Mouse (Mus musculus): ENCODE results near the gene Tnk1.

The Tnk1 gene

DNA sequence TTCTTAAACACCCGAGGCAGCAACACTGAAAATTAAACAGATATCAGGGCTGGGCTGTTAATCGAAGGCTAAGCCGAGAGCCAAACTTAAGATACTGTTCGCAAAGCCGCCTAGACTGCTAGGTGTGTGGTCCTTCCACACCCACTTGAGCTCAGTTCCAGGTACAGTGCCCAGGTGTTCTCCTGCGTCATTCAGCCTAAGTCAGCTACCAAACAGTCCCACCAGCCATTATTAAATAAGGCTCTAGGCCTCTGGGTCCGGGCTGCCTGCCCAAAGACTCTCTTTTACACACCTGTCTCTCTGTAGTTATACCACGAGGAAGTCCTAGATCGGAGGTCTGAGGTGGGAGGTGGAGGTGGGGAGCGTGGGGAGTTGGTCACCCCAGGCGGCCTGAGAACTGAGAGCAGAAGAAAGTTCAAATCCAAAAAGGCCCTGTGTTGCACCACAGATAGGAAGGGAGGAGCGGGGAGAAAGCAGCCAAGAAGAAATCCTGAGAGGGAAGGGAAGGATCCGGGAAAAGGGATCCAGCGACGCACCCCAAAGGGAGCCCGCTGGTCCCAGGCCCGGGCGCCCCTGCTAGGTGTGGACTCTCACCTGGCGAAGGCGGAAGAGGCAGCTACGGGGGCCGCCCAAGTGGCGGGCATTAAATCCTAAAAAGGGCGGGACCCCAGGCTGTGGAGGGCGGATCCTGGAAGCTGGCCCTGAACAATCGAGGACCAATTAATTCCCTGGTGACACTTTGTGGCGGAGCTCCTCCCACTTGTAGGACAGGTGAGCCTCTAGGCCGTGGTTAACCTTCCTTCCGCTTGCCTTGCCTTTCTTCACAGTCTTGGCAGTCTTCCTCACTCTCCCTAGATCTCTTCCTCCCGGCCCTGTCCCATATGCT is at the start of gene Tnk1:
Gene Tnk1 (minus strand): TSS at position 618 of the 886 bp plus-strand sequence.
- in situ Hi-C loops (cut with MboI, MseI), result no loop called here

DNA sequence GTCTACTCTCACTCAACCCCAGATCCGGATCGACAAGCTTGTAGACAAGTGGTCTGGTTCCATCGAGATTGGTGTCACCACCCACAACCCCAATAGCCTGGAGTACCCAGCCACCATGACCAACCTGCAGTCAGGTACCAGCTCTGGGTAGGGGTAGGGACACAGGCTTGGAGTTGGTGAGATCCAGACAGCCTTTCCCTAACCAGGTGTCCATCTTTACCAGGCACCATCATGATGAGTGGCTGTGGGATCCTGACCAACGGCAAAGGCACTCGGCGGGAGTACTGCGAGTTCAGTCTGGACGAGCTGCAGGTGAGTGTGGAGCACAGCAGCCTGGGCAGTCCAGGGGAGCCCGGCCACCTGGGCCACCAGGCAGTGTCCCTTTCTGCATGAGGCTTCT is 45.8 kb upstream of the Tnk1 start:
- in situ Hi-C loops (cut with MboI, MseI), result no loop called here

DNA sequence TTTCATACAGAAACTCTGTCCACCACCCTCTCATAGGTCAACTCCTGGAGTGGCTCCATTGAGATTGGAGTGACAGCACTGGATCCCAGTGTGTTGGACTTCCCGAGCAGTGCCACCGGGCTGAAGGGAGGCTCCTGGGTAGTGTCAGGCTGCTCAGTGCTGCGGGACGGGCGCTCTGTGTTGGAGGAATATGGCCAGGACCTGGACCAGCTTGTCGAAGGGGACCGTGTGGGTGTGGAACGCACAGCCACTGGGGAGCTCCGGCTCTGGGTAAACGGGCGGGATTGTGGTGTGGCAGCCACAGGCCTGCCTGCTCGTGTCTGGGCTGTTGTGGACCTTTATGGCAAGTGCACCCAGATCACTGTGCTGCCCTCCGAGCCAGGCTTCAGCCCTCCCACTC is 44.4 kb upstream of the Tnk1 start:
- in situ Hi-C loops (cut with MboI, MseI), result no loop called here

DNA sequence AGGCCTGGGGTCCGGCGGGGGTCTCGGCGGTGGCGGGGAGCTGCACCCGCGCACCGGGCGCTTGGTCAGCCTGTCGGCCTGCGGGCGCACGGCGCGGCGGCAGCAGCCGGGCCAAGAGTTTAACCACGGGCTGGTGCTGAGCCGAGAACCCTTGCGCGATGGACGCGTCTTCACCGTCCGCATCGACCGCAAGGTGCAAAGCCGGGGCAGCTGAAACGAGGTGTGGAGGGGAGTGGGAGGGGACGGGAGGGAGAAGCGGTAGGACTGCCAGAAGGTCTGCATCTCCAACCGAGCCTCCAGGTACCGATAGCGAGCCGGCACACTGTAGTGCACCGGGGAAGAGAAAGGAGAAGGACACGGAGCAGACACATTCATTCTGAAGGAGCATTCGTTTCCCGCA is 43.5 kb upstream of the Tnk1 start:
- in situ Hi-C loops (cut with MboI, MseI), result no loop called here

DNA sequence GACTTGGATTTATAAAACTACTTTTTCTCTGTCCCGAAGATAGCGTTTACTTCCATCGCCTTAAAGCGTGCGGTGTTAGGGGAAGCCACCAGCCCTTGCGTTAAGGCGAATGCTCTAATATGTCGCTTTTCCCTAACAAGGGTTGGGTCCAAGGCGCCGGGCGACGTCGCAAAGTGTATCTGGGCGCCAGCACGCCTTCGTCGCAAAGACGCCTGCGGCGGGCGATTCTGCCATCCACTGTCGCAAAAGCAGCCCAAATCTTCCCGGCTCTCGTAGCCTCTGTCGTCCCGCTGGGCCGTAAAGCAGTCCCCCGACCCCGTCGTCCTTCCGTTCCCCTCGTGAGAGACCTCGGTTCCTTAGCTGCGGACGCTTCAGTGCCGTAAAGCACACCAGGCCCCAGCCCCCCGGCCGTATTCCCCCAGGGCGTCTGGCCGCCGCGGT is 42.9 kb upstream of the Tnk1 start:
- in situ Hi-C loops (cut with MboI, MseI), result no loop called here

DNA sequence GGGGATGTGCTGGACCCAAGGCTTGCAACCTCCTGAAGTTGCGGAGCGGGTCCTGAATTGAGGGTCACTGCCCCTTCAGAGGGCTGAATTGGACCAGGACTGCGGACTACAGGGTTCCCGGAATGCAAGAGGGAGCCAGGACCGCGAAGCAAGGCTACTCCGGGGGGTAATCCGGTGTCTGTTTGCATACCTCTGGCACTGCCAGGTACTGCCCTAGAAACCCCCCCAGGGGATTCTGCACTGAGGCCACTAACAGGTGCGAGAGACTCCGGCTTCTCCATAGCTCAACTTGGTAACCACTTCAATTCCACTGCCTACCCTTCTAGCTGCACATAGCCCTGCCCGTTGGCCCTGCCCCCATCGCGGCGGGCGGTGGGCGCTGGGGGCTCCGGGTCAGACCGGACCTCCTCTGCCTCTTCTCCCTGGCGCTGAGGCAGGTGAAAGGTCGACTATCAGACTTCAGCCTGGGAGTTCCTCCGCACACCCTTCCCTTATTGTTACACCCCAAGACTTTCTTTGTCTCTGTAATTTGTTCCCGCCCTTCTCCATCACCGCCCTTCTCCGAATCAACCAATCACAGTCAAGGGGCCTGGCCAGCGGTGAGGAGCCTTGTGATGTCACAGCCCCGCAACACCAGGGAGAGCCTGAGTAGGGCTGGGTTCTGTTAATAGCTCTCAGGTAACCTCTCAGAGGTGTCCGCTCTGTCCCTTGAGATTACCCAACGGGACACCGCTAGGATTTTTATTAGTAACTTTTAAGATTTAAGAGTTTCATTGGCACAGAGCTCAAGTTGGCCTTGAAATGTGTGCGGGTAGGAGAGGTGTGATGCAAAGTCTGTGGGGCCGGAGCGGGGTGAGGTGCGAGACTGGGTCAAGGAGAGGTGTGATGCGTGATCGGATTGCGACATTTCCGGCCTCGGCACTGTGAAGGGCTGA is 42.2 kb upstream of the Tnk1 start, which contains the start of the genes 2810408A11Rik and Neurl4:
Gene 2810408A11Rik (minus strand): TSS at position 517 of the 935 bp plus-strand sequence.
Gene Neurl4 (plus strand): TSS at position 602 of the 935 bp plus-strand sequence.
- in situ Hi-C loops (cut with MboI, MseI), result no loop called here

DNA sequence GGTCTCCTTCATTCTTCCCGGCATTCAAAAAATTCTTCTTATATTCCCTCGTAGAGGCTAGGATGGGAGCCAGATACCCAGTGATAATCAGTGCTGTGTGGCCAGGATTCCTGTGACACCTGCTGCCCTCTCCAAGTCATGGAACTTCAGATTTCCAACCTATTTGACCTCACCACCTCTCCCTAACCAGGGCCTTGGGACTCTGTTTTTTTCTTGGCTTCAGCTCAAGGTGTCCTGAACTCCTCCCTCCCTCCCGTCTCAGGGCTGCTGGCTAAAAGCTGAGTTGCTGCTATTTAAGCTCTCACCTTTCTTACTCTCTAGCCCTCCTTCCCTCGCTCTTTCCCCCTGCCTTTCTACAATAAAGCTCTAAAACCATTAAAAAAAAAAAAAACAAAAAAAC is 41.3 kb upstream of the Tnk1 start:
- in situ Hi-C loops (cut with MboI, MseI), result loop anchor here (10.0 kb wide), 1 partner anchor 495 kb away; no protein-coding TSS in a partner anchor

DNA sequence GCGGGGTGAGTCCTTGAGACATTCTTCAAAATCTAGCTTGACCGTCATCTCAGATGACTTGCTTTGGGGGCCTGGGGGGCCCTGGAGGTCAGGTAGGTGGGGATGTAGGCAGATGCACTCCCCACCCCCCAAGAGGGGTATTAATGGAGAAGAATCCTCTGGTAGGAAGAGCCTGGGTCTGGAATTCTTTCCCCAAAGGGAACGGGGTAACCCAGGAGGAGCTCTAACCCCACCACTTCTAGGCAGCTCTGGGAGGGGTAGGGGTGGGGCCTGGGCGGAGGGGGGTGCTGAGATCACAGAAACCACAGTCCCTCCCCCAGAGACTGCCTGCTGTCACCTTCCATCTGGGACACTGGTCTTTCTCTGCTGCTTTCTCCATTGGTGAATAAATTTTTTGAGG is 36.8 kb upstream of the Tnk1 start, which contains the start of gene Acap1:
Gene Acap1 (minus strand): TSS at position 249 of the 400 bp plus-strand sequence.
- in situ Hi-C loops (cut with MboI, MseI), result loop anchor here (10.0 kb wide), 1 partner anchor 490 kb away; no protein-coding TSS in a partner anchor

DNA sequence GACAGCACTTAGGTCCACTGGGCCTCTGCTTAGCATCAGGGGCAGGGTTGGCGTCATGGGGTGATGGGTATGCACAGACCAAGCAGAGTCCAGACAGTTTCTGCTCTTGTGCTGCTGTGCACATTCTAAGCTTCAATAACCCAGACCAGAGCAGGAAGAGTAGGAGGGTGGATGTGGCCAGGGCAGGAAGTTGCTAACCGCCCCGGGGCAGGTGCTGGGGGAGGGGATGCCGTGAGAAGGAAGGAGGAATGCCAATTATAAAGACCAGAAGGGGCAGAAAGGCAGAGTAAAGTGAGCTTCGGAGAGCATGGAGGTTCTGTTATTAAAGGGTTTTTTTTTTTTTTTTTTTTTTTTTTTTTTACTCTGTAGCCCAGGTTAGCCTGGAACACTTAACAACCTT is 36.1 kb upstream of the Tnk1 start:
- in situ Hi-C loops (cut with MboI, MseI), result loop anchor here (10.0 kb wide), 1 partner anchor 490 kb away; no protein-coding TSS in a partner anchor

DNA sequence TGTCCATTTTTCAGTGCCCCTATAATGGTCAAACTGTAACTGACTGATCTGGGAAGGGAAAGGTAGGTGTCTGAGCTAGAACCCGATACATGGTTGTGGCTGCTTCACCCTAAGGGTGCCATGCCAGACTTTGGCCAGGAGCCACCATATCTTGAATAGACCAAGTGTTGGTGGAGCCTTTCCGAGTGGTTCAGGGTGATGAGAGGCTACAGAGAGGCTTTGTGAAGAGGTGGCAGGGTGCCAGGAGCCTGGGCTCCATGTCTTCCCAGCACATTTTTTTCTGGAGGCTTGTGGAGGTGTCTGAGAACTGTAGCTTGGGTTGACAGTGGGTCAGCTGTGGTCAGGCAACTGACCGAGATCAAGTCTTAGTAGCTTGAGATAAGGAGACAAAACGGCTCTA is 33.0 kb upstream of the Tnk1 start:
- in situ Hi-C loops (cut with MboI, MseI), result loop anchor here (10.0 kb wide), 1 partner anchor 487 kb away; no protein-coding TSS in a partner anchor

DNA sequence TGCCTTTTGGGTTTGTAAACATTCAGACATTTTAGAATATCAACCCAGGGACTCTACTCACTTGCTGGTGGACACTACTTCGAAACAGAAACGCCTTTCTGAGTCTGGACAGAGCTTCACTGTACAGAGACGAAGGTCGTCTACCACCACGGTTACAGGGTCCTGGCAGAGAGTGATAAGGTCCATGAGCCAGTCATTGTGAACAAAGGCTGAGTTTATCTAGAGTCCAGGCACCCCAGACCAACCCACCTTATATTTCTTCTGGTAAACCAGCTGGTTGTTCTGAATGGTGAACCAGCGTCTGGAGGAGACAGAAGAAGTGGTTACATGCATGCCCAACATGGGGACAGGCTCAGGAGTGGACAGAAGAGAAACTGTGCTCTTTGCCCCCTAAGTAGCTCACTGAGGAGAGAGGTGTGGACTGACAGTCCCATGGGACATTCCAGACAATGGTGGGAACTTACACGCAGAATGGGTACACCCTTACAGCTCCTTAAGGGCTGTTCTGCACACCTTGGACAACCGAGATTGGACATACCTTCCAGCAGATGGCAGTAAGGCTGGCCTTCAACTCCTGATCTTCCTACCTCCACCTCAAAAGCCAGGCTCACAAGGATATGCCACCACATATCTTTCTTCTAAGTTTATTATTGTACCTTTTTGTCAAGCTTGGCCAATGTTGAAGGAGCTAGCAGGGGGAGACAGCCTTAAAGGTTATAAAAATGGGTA is 28.5 kb upstream of the Tnk1 start:
- in situ Hi-C loops (cut with MboI, MseI), result no loop called here

DNA sequence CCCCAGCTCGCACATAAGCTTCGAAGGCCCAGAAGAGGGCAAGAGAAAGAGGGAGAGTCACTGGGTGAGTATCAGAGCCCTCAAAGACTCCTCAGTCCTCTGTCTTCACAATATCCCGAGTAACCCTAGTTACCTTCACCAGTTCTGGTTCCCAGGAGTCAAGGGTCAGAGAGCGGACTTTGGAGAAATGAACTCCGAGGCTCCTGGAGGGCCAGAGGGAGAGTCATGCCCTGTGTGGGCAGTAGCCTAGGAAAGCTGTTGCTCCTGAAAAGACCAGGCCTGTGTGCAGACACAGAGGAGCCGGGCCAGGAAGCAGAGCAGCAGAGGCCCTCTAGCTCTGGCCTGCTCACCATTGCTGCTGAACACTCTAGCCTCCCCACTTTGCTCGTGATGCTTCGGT is 26.1 kb upstream of the Tnk1 start:
- in situ Hi-C loops (cut with MboI, MseI), result no loop called here

DNA sequence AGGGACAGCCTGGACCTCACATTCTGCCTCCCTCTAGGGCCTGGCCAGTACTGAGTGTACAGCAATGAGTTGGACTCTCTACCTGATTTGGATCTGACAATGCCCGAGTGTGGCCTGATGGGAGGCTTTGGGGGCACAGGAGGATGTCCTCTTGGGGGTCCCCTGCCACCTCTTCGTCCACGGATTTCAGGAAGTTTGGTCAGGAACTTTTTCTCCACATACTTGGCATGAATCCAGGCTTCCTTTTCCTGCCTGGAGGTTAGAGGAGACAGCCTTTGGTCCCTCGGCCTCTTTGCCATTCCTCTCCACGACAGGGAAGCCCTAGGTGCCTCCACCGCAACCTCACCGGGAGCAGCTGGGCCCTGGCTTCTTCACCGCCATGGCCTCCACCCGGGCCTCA is 25.7 kb upstream of the Tnk1 start:
- in situ Hi-C loops (cut with MboI, MseI), result no loop called here

DNA sequence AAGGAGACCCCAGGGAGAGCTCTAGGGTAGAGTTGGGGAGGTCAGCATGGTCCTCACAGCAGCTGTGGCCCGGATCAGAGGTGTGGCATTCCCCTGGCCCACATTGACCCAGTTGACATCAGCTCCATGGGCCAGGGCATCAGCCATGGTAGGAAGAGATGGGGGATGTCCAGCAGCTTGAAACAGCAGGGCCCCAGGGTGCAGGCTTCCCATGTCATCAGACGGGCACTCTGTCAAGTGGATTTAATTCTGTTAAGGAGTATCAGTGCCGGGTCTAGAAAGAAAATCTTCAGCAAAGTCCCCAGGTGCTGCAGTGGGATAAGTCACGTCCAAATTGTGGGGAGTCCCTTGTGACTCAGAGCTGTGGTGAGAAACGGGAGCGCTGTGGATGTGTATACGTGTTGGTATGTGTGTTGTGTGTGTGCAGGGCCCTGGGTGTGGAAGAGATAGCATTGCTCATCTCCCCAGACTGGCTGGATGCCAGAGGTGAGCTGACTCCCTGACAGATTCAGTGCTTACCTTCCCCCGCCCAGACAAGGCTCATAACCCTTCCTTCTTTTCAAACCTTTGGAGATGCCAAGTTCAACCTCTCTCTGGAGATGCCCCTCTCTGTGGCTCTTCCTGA is 25.1 kb upstream of the Tnk1 start:
- in situ Hi-C loops (cut with MboI, MseI), result no loop called here

DNA sequence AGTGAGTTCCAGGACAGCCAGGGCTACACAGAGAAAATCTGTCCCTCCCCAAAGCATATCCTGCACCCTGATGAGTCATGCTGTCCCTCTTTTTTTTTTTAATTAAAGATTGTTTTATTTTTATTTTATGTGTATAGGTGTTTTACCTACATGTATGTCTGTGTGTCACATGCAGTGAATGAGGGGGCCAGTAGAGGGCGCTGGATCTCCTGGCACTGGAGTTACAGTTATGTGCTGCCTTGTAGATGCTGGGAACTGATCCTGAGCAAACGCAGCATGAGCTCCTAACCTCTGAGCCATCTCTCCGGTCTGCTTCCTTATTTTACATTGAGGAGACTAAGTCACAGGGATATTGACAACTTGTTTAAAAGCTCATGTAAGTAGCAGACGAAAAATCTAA is 24.5 kb upstream of the Tnk1 start:
- in situ Hi-C loops (cut with MboI, MseI), result no loop called here

DNA sequence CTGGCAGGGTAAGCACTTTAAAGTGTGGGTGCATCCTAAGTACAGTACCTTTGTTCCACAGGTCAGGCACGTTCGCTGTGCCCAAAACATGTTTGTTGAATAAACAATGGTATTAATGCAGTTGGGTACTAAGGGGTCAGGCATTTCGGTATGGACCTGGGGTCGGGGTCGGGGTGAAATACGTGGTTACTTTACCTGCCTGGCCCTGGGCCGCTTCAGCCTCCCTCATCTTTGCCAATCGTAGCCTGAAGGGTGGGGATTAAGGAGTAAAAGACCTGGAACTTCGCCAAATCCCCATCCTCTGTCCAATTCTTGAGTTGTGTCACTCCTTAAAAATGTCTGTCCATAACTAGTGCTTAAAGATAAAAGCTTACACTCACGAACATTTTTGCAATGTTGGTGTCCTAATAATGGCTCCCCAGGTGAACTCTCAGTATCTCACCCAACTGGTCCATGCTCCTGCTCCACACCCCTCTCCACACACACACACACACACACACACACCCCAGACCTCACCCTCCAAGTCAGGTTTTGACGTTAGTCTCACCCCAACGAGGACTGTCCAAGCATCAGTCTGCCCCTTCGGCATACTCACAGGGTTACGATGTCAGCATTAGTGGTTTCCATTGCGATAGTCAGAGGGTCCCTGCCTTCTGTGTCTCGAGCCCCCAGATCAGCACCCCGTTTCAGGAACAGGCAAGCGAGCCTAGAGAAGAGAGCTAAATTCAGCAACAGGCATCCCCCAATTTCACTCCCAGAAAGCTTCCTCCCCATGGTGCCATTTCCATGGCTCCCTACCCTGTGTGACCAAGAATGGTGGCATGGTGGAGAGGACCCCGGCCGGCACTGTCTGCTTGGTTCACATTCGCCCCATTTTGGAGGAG is 23.5 kb upstream of the Tnk1 start:
- in situ Hi-C loops (cut with MboI, MseI), result no loop called here

DNA sequence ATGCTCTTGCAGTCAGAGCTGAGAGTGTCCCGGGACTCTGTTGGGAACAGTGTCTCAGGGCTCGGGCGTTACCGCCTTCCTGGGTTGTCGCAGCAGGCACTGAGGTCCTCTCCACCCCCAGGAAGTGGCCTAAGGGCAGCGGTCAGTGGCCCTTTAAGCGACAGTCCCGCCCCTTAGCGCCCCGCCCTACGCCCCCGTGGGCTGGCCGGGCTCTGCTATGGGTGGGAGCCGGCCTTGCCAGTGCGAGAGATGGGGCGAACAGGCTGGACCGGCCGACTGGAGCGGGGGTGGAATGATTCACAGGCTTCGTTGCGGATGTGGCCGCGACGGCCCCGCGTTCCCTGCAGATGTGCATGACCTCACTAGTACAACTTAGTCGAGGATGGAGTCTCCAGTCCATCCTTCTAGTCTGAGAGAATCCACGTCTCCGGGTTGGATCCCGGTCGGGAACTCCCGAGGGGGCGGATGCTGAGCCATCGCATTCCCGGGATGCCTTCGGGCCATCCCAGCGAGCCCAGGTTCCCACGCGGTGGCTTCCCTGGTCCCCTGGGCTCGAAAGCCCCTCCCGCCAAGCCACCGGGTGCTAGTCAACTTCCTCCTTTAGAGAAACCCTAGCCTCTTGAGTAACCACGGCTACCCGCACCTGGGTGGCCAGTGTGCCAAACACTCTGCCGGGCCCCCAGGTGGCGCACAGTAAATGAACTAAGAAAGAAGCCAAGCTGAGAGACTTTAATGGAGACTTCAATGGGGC is 22.5 kb upstream of the Tnk1 start, which contains the start of gene Kctd11:
Gene Kctd11 (minus strand): TSS at position 554 of the 751 bp plus-strand sequence.
- in situ Hi-C loops (cut with MboI, MseI), result no loop called here

DNA sequence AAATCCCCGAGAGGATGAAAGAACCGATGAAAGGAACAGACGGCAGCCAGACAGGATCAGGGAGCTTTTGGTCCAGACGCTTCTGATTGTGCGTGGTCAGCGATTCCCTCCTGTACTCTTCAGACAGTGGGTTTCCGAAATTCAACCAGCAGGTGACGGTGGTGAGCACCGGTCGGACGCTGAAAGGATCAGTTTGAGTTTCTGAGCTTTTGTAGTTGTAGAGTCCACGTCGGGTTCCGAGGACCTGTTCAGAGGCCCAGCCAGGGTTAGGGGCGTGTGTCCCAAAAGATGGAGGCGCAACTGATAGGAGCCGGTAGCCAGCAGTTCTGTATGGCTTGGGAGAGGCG is 21.9 kb upstream of the Tnk1 start:
- in situ Hi-C loops (cut with MboI, MseI), result no loop called here

DNA sequence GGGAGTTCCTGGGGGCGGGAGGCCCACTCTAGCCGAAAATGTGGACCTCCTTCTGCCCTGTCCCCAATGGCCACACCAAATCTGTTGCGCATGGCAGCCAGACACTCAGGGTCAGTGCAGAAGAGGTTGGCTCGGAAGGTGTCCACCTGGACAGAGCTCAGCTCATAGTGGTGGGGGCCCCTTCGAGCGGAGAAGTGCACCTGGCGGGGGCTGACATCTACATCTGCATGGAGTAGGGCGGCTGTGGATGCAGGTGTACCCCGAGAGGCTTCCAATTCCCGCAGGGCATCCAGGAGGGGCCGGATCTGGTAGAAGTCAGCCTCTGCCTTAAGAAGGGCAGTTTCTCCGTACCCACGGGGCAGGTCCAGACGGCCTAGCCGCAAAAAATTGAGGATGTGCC is 21.2 kb upstream of the Tnk1 start:
- in situ Hi-C loops (cut with MboI, MseI), result no loop called here
